Mouse (Mus musculus): Measurements from ENCODE around the gene Nol4l. TPM values are rescaled to one million over a fixed set of nuclear protein-coding genes. Genes with fewer than 3 reads are reported as not detected.

Nol4l gene
- polyA plus RNA-seq, 1 experiment from 2014 or later: 11.0 TPM

GRCm38 (mm10) chr2:153558464-153558863 is 28.7 kb upstream of the Nol4l start:
- no peak overlapping the region for H3K4me3 ChIP-seq
- no peak overlapping the region for H3K27ac ChIP-seq (replicated peaks)
- peaks cover 55% of the 10 kb centered on the region for H3K4me1 ChIP-seq
- H3K9ac ChIP-seq: no peak overlapping the region
- H3K27me3 ChIP-seq (replicated peaks): no peaks in the 10 kb centered on the region
- no peaks in the 10 kb centered on the region for H3K9me3 ChIP-seq
- no peak for ATAC-seq (ENCODE audit: extremely low read depth, insufficient number of reproducible peaks, low FRiP score, low TSS enrichment)
- H3K4me2 ChIP-seq: no peak overlapping the region
- 49% methylated on average over 6 of the region's 6 CpGs for WGBS
- no peaks in the 10 kb centered on the region for H3K36me3 ChIP-seq

GRCm38 (mm10) chr2:153557259-153557658 is 27.5 kb upstream of the Nol4l start:
- Histone ChIP-seq H3K4me1 (peaks cover 50% of the 10 kb centered on the region), H3K4me3 (no peak overlapping the region), H3K27me3 (replicated peaks) (no peaks in the 10 kb centered on the region), H3K4me2 (no peak overlapping the region), H3K9ac (no peak overlapping the region), H3K9me3 (no peaks in the 10 kb centered on the region), H3K36me3 (no peaks in the 10 kb centered on the region), H3K27ac (replicated peaks) (no peak overlapping the region)
- 30% methylated on average over 4 of the region's 4 CpGs for WGBS
- ATAC-seq (ENCODE audit: extremely low read depth, insufficient number of reproducible peaks, low FRiP score, low TSS enrichment): no peak

- Histone ChIP-seq H3K9me3 (no peaks in the 10 kb centered on the region), H3K4me2 (no peak overlapping the region), H3K4me1 (peaks cover 41% of the 10 kb centered on the region), H3K36me3 (no peaks in the 10 kb centered on the region), H3K9ac (no peak overlapping the region), H3K4me3 (no peak overlapping the region), H3K27me3 (replicated peaks) (no peaks in the 10 kb centered on the region), H3K27ac (replicated peaks) (no peak overlapping the region)
- no peak for ATAC-seq (ENCODE audit: extremely low read depth, insufficient number of reproducible peaks, low FRiP score, low TSS enrichment)
- WGBS: 61% methylated on average over 9 of the region's 9 CpGs
These were observed 26.4 kb upstream of the Nol4l start for GRCm38 (mm10) chr2:153556208-153556607.

GRCm38 (mm10) chr2:153554543-153554942 is 24.8 kb upstream of the Nol4l start:
- 86% methylated on average over 7 of the region's 7 CpGs for WGBS
- Histone ChIP-seq H3K4me2 (no peak overlapping the region), H3K4me1 (peaks cover 30% of the 10 kb centered on the region)

GRCm38 (mm10) chr2:153549486-153549885 is 19.7 kb upstream of the Nol4l start:
- peak; percentile 45; the same call in 1 of the 2 replicates for ATAC-seq (ENCODE audit: extremely low read depth, insufficient number of reproducible peaks, low FRiP score, low TSS enrichment)
- H3K27ac ChIP-seq (replicated peaks): peak overlapping the region; percentile 76
- no peaks in the 10 kb centered on the region for H3K9me3 ChIP-seq
- H3K4me3 ChIP-seq: no peak overlapping the region
- peaks cover 3% of the 10 kb centered on the region; the same call in 1 of the 2 replicates for H3K27me3 ChIP-seq (replicated peaks)
- H3K4me1 ChIP-seq: peaks cover 50% of the 10 kb centered on the region
- 41% methylated on average over 8 of the region's 8 CpGs for WGBS
- H3K9ac ChIP-seq: peak overlapping the region; percentile 74
- no peak overlapping the region for H3K4me2 ChIP-seq
- no peaks in the 10 kb centered on the region for H3K36me3 ChIP-seq

More at GRCm38 (mm10) chr2:153554543-153554942, 24.8 kb upstream of the Nol4l start:
- no peak overlapping the region for H3K9ac ChIP-seq
- H3K27ac ChIP-seq (replicated peaks): no peak overlapping the region
- ATAC-seq (ENCODE audit: extremely low read depth, insufficient number of reproducible peaks, low FRiP score, low TSS enrichment): no peak
- no peak overlapping the region for H3K4me3 ChIP-seq
- H3K36me3 ChIP-seq: no peaks in the 10 kb centered on the region
- no peaks in the 10 kb centered on the region for H3K9me3 ChIP-seq
- H3K27me3 ChIP-seq (replicated peaks): no peaks in the 10 kb centered on the region

- Histone ChIP-seq H3K9ac (peak overlapping the region; percentile 74), H3K4me2 (no peak overlapping the region), H3K9me3 (no peaks in the 10 kb centered on the region), H3K27ac (replicated peaks) (peak overlapping the region; percentile 76; the same call in 1 of the 2 replicates), H3K36me3 (no peaks in the 10 kb centered on the region), H3K4me3 (no peak overlapping the region), H3K4me1 (peaks cover 53% of the 10 kb centered on the region), H3K27me3 (replicated peaks) (peaks cover 3% of the 10 kb centered on the region; the same call in 1 of the 2 replicates)
- ATAC-seq (ENCODE audit: extremely low read depth, insufficient number of reproducible peaks, low FRiP score, low TSS enrichment): no peak
- WGBS: 39% methylated on average over 14 of the region's 14 CpGs
These were observed 18.6 kb upstream of the Nol4l start for GRCm38 (mm10) chr2:153548221-153548923.

- no peak for ATAC-seq (ENCODE audit: extremely low read depth, insufficient number of reproducible peaks, low FRiP score, low TSS enrichment)
- H3K4me2 ChIP-seq: no peak overlapping the region
- H3K27ac ChIP-seq (replicated peaks): no peak overlapping the region
- peaks cover 7% of the 10 kb centered on the region; the same call in 1 of the 2 replicates for H3K27me3 ChIP-seq (replicated peaks)
- no peaks in the 10 kb centered on the region for H3K36me3 ChIP-seq
- no peak overlapping the region for H3K4me3 ChIP-seq
- 63% methylated on average over 3 of the region's 3 CpGs for WGBS
- H3K4me1 ChIP-seq: peaks cover 53% of the 10 kb centered on the region
- no peak overlapping the region for H3K9ac ChIP-seq
- H3K9me3 ChIP-seq: no peaks in the 10 kb centered on the region
These were observed 17.9 kb upstream of the Nol4l start for GRCm38 (mm10) chr2:153547633-153548032.

GRCm38 (mm10) chr2:153546972-153547371 is 17.2 kb upstream of the Nol4l start:
- Histone ChIP-seq H3K9ac (no peak overlapping the region), H3K4me3 (no peak overlapping the region), H3K9me3 (no peaks in the 10 kb centered on the region), H3K4me1 (peaks cover 53% of the 10 kb centered on the region), H3K27ac (replicated peaks) (no peak overlapping the region), H3K27me3 (replicated peaks) (peaks cover 7% of the 10 kb centered on the region; the same call in 1 of the 2 replicates), H3K4me2 (no peak overlapping the region), H3K36me3 (no peaks in the 10 kb centered on the region)
- 67% methylated on average over 4 of the region's 4 CpGs for WGBS
- ATAC-seq (ENCODE audit: extremely low read depth, insufficient number of reproducible peaks, low FRiP score, low TSS enrichment): no peak

GRCm38 (mm10) chr2:153546471-153546870 is 16.7 kb upstream of the Nol4l start:
- no peak for ATAC-seq (ENCODE audit: extremely low read depth, insufficient number of reproducible peaks, low FRiP score, low TSS enrichment)
- no peaks in the 10 kb centered on the region for H3K36me3 ChIP-seq

GRCm38 (mm10) chr2:153544771-153545170 is 15.0 kb upstream of the Nol4l start:
- Histone ChIP-seq H3K4me2 (no peak overlapping the region), H3K27ac (replicated peaks) (no peak overlapping the region), H3K27me3 (replicated peaks) (peaks cover 7% of the 10 kb centered on the region; the same call in 1 of the 2 replicates), H3K4me3 (no peak overlapping the region), H3K4me1 (peaks cover 50% of the 10 kb centered on the region), H3K36me3 (no peaks in the 10 kb centered on the region), H3K9ac (peak overlapping the region; percentile 44; the same call in 1 of the 2 replicates), H3K9me3 (no peaks in the 10 kb centered on the region)
- 72% methylated on average over 4 of the region's 4 CpGs for WGBS
- no peak for ATAC-seq (ENCODE audit: extremely low read depth, insufficient number of reproducible peaks, low FRiP score, low TSS enrichment)

More at GRCm38 (mm10) chr2:153546471-153546870, 16.7 kb upstream of the Nol4l start:
- Histone ChIP-seq H3K9me3 (no peaks in the 10 kb centered on the region), H3K27ac (replicated peaks) (no peak overlapping the region), H3K4me1 (peaks cover 53% of the 10 kb centered on the region), H3K27me3 (replicated peaks) (peaks cover 7% of the 10 kb centered on the region; the same call in 1 of the 2 replicates), H3K4me3 (no peak overlapping the region), H3K4me2 (no peak overlapping the region), H3K9ac (no peak overlapping the region)
- WGBS: 26% methylated on average over 5 of the region's 5 CpGs

GRCm38 (mm10) chr2:153543911-153544730 is 14.3 kb upstream of the Nol4l start:
- Histone ChIP-seq H3K9me3 (no peaks in the 10 kb centered on the region), H3K27me3 (replicated peaks) (peaks cover 7% of the 10 kb centered on the region; the same call in 1 of the 2 replicates), H3K36me3 (no peaks in the 10 kb centered on the region), H3K4me1 (peaks cover 43% of the 10 kb centered on the region), H3K4me2 (no peak overlapping the region), H3K4me3 (no peak overlapping the region), H3K27ac (replicated peaks) (no peak overlapping the region), H3K9ac (0 out of 2 replicates have a peak overlapping the region, but pooled peaks have one; percentile 26)
- WGBS: 72% methylated on average over 8 of the region's 8 CpGs
- ATAC-seq (ENCODE audit: extremely low read depth, insufficient number of reproducible peaks, low FRiP score, low TSS enrichment): no peak

Data from heart, embryonic 13.5 days (tissue).